ENCODE assay signal across 8 mouse cellular contexts in genomic region chr11:111818124-111818523, GRCm38 (mm10).
DNase-seq lines count a peak whose midpoint lies in the region; ATAC-seq and TF ChIP-seq lines count a peak whose summit lies in the region.

No protein-coding gene starts in this region.

- no peak for ATAC-seq in embryonic facial prominence, embryonic 15.5 days (ENCODE audit: insufficient number of reproducible peaks, low FRiP score, low TSS enrichment, low read depth)
- no peak for ATAC-seq in heart, postnatal 0 days (ENCODE audit: insufficient read depth, low read depth)

- H3K36me3 ChIP-seq in embryonic facial prominence, embryonic 15.5 days, result no peaks in the 10 kb centered on the region
- no peaks in the 10 kb centered on the region for H3K36me3 ChIP-seq in heart, postnatal 0 days (replicated peaks; ENCODE audit: control insufficient read depth, insufficient read depth, low read length)

- intact Hi-C loops in left cerebral cortex, postnatal 10 days (cut with DNase I), result no loop called here

- DNase-seq in R1 (ENCODE audit: low read depth, low spot score), result peak; percentile 52
- DNase-seq in heart, postnatal 0 days (ENCODE audit: low spot score), result no peak
- DNase-seq in left cerebral cortex, postnatal 10 days (ENCODE audit: extremely low spot score in 1 of 2, low spot score in 2 of 2), result peak; percentile 13 to 32
- peak; percentile 73 for DNase-seq in right cerebral cortex, adult 18-20 months
- DNase-seq in cerebellum, adult 18-20 months, result no peak
- no peak for DNase-seq in kidney, postnatal 10 days
- no peak for DNase-seq in Muller cell, postnatal 12 days (ENCODE audit: inconsistent ontology term)

- no peaks in the 10 kb centered on the region for H3K9me3 ChIP-seq in embryonic facial prominence, embryonic 15.5 days (replicated peaks)
- H3K9me3 ChIP-seq in heart, postnatal 0 days (replicated peaks; ENCODE audit: control insufficient read depth, low read length), result no peaks in the 10 kb centered on the region

- H3K27ac ChIP-seq in embryonic facial prominence, embryonic 15.5 days (replicated peaks), result no peak overlapping the region
- H3K27ac ChIP-seq in heart, postnatal 0 days (ENCODE audit: low read depth), result no peak overlapping the region

- TF ChIP-seq EP300 in heart, postnatal 0 days (IDR thresholded peaks at IDR 0.05; ENCODE audit: low read depth), result no peak

- no peak for TF ChIP-seq CTCF in heart, postnatal 0 days (IDR thresholded peaks at IDR 0.05; ENCODE audit: low read depth)

- no peaks in the 10 kb centered on the region for H3K27me3 ChIP-seq in embryonic facial prominence, embryonic 15.5 days
- no peaks in the 10 kb centered on the region for H3K27me3 ChIP-seq in heart, postnatal 0 days (ENCODE audit: control insufficient read depth, insufficient read depth, low read length)

- 10% methylated on average over 10 of the region's 10 CpGs for WGBS in embryonic facial prominence, embryonic 15.5 days
- WGBS in heart, postnatal 0 days, result 8% methylated on average over 10 of the region's 10 CpGs

- 0 out of 2 replicates have a peak overlapping the region, but pooled peaks have one; percentile 0 for H3K4me2 ChIP-seq in embryonic facial prominence, embryonic 15.5 days (replicated peaks)
- H3K4me2 ChIP-seq in heart, postnatal 0 days (ENCODE audit: low read depth, low read length), result peak overlapping the region; percentile 22

- H3K4me1 ChIP-seq in embryonic facial prominence, embryonic 15.5 days, result peaks cover 4% of the 10 kb centered on the region; the same call in 1 of the 2 replicates
- 0 out of 2 replicates have a peak, but pooled peaks cover 5% of the 10 kb centered on the region for H3K4me1 ChIP-seq in heart, postnatal 0 days (ENCODE audit: control insufficient read depth, insufficient read depth)

- no peak overlapping the region for H3K4me3 ChIP-seq in embryonic facial prominence, embryonic 15.5 days (replicated peaks)
- no peak overlapping the region for H3K4me3 ChIP-seq in heart, postnatal 0 days (ENCODE audit: low read depth, low read length)

- no peak overlapping the region for H3K9ac ChIP-seq in embryonic facial prominence, embryonic 15.5 days
- no peak overlapping the region for H3K9ac ChIP-seq in heart, postnatal 0 days (replicated peaks; ENCODE audit: low read depth, low read length)

Comparison
In these comparisons a context has a peak if more than half of its experiments do, and no peak if none do; other contexts are left out.
1. DNase-seq: peak in R1 (single experiment), left cerebral cortex, postnatal 10 days (2 of 2) and right cerebral cortex, adult 18-20 months (single experiment); none in heart, postnatal 0 days (single experiment), cerebellum, adult 18-20 months (0 of 2), kidney, postnatal 10 days (single experiment) and Muller cell, postnatal 12 days (single experiment).